Mouse (Mus musculus) hindbrain, embryonic 11.5 days (tissue): ENCODE results near the gene Retreg1. TPM values are rescaled to one million over a fixed set of nuclear protein-coding genes. Genes with fewer than 3 reads are reported as not detected.

Experiments used
- ATAC-seq: fragments of 200-750 bp; cut with Nextera tagmentation; 2 replicates; pipeline ENCODE4 v1.8.0; 2017; ENCODE audit warnings: mild to moderate bottlenecking, moderate TSS enrichment, moderate library complexity; ENCODE audit not compliant: low FRiP score
- DNase-seq: peaks from one replicate; pipeline ENCODE4 v3.0.0-alpha.2; 2015; ENCODE audit warnings: low spot score
- H3K27ac ChIP-seq: fragments of 300-500 bp; sonication (generic); 2 replicates; pipeline ENCODE4 v1.5.1; 2014; ENCODE audit warnings: mild to moderate bottlenecking, low read depth, low read length
- H3K27me3 ChIP-seq: fragments of 300-500 bp; sonication (generic); 2 replicates; pipeline ENCODE4 v1.6.1; 2014; ENCODE audit warnings: mild to moderate bottlenecking, low read length, moderate library complexity, mixed read lengths; ENCODE audit not compliant: control insufficient read depth, insufficient read depth
- H3K36me3 ChIP-seq: fragments of 300-500 bp; sonication (generic); 2 replicates; pipeline ENCODE4 v1.6.1; 2014; ENCODE audit warnings: mild to moderate bottlenecking, low read length, moderate library complexity, mixed read lengths; ENCODE audit not compliant: control insufficient read depth, insufficient read depth
- H3K4me1 ChIP-seq: fragments of 300-500 bp; sonication (generic); replicated peaks from 2 replicates; pipeline ENCODE4 v1.6.1; 2014; ENCODE audit warnings: low read length, mixed read lengths; ENCODE audit not compliant: control insufficient read depth, insufficient read depth
- H3K4me2 ChIP-seq: fragments of 300-500 bp; sonication (generic); replicated peaks from 2 replicates; pipeline ENCODE4 v1.6.1; 2014; ENCODE audit warnings: mild to moderate bottlenecking, low read depth, low read length
- H3K4me3 ChIP-seq: fragments of 300-500 bp; sonication (generic); 2 replicates; pipeline ENCODE4 v1.5.1; 2014; ENCODE audit warnings: low read depth, low read length
- H3K9ac ChIP-seq: fragments of 300-500 bp; sonication (generic); 2 replicates; pipeline ENCODE4 v1.6.1; 2014; ENCODE audit warnings: low read depth, low read length
- H3K9me3 ChIP-seq: fragments of 300-500 bp; sonication (generic); 2 replicates; pipeline ENCODE4 v1.6.1; 2016; ENCODE audit warnings: low read length; ENCODE audit not compliant: control insufficient read depth
- WGBS: fragments of 180-500 bp; shearing (Covaris S2); extraction: QIAGEN DNeasy Blood & Tissue Kit; methylation state at CpG from one replicate; pipeline ENCODE4 v1.1.7; 2014; 5-methylcytosine and 5-hydroxymethylcytosine counted together
- polyA plus RNA-seq: library from polyadenylated mRNA; unstranded; fragments of >200 nt; fragmentation: Nextera tagmentation; extraction: Ambion mirVana; gene quantifications from 2 replicates; pipeline ENCODE4 v1.2.1, GENCODE M21; 2014

Retreg1 gene
- polyA plus RNA-seq, 1 experiment from 2014 or later = 4.6 TPM

DNA sequence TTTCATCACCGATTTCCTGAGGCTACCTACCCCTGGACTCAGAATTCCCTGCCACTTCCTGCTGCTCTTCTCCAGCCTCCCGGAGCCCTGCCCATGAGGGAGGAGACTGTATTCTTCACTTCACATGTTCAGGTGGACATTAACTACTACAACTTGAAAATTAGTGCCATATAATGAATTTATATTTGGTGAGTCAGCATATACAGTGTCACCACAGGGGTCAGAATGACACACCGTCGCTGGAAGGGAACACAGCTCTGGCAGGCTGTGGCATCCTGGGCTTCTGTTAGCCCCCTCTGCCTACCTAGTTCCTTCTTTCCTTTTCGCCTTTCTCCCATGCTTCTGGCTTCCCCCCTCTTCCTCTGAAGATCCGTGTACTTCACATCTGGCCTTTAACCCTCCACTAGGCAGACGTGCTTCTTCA is 90.7 kb downstream of the Retreg1 start:
- Histone ChIP-seq H3K9me3 (no peaks in the 10 kb centered on the region), H3K27me3 (no peaks in the 10 kb centered on the region), H3K4me2 (no peak overlapping the region), H3K4me3 (no peak overlapping the region), H3K9ac (no peak overlapping the region), H3K27ac (no peak overlapping the region), H3K4me1 (no peaks in the 10 kb centered on the region), H3K36me3 (no peaks in the 10 kb centered on the region)
- ATAC-seq = no peak
- DNase-seq = no peak
- 65% methylated on average over 7 of the region's 7 CpGs for WGBS

DNA sequence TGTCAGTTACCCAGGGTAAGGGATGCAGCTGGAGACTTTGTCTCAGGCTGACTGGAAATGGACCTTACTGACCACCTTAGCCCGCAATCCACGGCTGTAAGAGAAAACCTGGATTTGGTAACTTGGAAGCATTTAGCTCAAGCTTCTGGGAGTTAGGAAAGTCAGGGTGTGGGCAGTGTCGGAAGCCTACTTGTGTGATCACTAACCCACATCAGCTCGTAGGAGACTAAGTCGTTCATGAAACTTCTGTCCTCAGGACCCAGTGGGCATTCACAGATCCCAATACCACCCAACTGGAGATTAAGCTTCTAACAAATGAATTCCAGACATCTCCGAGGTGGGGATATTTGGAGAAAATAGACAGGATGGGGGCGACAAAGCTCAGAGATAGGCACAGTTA is 91.4 kb downstream of the Retreg1 start:
- H3K4me2 ChIP-seq = no peak overlapping the region
- no peak for ATAC-seq
- no peaks in the 10 kb centered on the region for H3K9me3 ChIP-seq
- H3K27me3 ChIP-seq = no peaks in the 10 kb centered on the region
- DNase-seq = no peak
- H3K4me1 ChIP-seq = no peaks in the 10 kb centered on the region
- 89% methylated on average over 7 of the region's 7 CpGs for WGBS
- no peak overlapping the region for H3K4me3 ChIP-seq
- no peak overlapping the region for H3K27ac ChIP-seq
- no peaks in the 10 kb centered on the region for H3K36me3 ChIP-seq
- H3K9ac ChIP-seq = no peak overlapping the region

DNA sequence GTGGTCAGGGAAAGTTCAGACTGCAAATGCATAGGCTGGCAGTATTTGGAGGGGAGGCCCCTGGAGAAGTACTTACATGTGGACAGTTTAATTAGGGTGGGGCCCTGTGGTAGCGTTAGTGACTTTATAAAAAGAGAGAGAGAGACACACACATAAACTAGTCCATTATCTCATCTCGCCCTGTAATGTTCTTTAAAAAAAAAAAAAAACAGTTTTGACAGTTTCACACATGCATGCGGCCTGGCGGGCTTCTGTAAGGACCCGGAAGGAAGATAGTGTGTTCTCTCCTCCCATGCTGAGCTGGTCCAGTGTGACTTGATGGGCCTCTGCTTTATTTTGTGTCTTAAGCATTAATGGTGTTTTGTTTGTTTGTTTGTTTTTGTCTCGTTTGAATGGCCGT is 95.5 kb downstream of the Retreg1 start:
- no peak for DNase-seq
- ATAC-seq = no peak
- H3K27ac ChIP-seq = no peak overlapping the region
- H3K9ac ChIP-seq = no peak overlapping the region
- no peaks in the 10 kb centered on the region for H3K27me3 ChIP-seq
- no peak overlapping the region for H3K4me2 ChIP-seq
- no peak overlapping the region for H3K4me3 ChIP-seq
- no peaks in the 10 kb centered on the region; the same call in 1 of the 2 replicates for H3K4me1 ChIP-seq
- 89% methylated on average over 7 of the region's 7 CpGs for WGBS
- H3K9me3 ChIP-seq = no peaks in the 10 kb centered on the region
- H3K36me3 ChIP-seq = no peaks in the 10 kb centered on the region

DNA sequence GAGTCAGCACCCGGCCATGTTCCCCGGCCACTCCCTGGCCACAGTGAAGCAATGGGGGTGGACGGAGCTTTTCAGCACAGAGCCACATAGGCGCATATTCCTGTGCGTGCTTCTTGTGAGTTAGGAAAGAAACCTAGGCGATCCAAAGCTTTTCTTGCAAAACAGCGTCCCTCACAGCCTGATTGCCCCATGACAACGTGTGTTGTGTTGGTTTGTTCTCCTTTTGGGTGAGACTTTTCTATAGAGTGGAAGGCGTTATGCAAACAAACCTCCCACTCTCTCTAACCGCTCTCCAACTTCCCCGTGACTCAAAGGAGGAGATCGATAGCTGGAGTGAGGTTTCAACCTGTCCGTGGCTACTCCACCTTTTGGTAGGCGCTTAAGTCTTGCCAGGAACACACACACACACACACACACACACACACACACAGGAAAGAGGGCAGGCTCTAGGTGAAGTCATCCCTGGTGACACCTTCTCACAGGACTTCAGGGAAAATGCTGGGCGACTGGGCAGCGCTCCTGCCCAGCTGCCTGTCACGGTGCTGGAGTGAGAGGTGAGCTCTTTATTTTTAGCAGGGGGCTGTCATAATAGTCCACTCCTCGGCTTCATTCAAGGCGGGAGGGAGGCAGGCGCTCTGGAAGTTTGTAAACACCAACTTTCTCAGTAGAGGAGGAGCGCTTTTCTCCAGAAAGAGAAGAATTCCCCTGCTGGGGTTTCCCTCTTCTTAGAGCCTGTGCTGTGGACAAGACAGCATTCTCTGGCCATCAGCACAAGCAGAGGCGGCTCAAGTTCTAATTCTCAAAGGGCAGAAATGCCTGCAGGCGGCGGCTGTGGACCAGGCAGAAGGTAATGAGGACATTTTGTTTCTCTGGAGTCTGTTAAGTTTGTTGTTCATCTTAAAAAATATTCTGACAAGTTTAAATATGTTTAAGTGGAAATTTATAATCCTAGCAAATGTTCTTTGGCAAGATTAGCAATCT is 97.7 kb downstream of the Retreg1 start:
- Histone ChIP-seq H3K36me3 (no peaks in the 10 kb centered on the region), H3K4me3 (no peak overlapping the region), H3K9me3 (no peaks in the 10 kb centered on the region), H3K4me2 (peak overlapping the region; percentile 5; the same call in 1 of the 2 replicates), H3K27me3 (no peaks in the 10 kb centered on the region), H3K9ac (no peak overlapping the region), H3K4me1 (no peaks in the 10 kb centered on the region; the same call in 1 of the 2 replicates), H3K27ac (no peak overlapping the region)
- ATAC-seq (no peak), DNase-seq (no peak)
- WGBS = 35% methylated on average over 24 of the region's 24 CpGs

DNA sequence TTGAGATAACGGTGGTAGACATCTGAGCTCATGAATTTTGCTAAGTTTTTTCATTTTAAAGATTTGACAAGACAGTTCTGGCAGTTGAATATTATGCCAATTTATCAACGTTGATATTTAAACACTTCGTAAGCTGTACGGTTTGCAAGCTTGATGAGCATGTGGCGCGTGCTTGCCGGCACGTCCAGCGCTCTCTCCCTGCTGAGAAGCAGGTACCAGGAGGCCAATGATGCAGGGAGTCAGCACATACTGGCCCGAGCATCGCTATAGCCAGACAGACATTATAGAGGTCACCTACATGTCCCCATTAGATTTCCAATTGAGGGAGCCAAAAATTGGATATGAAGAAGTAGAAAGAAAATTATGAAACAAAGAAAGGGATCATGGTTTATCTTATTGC is 98.5 kb downstream of the Retreg1 start:
- ATAC-seq (no peak), DNase-seq (no peak)
- Histone ChIP-seq H3K4me1 (no peaks in the 10 kb centered on the region; the same call in 1 of the 2 replicates), H3K27me3 (no peaks in the 10 kb centered on the region), H3K4me3 (no peak overlapping the region), H3K9me3 (no peaks in the 10 kb centered on the region), H3K4me2 (no peak overlapping the region), H3K36me3 (no peaks in the 10 kb centered on the region), H3K27ac (no peak overlapping the region), H3K9ac (no peak overlapping the region)
- 89% methylated on average over 11 of the region's 11 CpGs for WGBS

DNA sequence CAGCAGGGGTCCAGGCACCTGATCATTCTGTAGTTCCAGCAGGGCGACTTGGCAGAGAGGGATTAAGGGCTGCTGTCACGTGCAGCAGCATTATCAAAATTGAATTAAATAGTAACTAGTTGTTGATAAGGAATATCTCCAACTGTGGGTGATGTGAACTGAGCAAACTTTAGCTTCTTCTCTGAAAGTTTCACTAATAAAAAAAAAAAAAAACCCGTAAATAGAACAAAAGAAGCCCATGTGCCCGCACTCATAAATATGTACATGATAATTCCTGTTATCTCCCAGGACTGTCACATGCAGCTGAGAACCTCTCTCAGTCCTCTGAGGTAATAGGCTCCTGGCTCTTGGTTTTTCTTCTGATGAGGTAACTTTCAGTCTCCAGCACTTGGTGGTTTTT is 99.4 kb downstream of the Retreg1 start:
- no peak for DNase-seq
- Histone ChIP-seq H3K4me2 (no peak overlapping the region), H3K36me3 (no peaks in the 10 kb centered on the region), H3K9me3 (no peaks in the 10 kb centered on the region), H3K27ac (no peak overlapping the region), H3K4me1 (no peaks in the 10 kb centered on the region; the same call in 1 of the 2 replicates), H3K27me3 (no peaks in the 10 kb centered on the region), H3K4me3 (no peak overlapping the region), H3K9ac (no peak overlapping the region)
- no peak for ATAC-seq
- WGBS = 77% methylated on average over 4 of the region's 4 CpGs

DNA sequence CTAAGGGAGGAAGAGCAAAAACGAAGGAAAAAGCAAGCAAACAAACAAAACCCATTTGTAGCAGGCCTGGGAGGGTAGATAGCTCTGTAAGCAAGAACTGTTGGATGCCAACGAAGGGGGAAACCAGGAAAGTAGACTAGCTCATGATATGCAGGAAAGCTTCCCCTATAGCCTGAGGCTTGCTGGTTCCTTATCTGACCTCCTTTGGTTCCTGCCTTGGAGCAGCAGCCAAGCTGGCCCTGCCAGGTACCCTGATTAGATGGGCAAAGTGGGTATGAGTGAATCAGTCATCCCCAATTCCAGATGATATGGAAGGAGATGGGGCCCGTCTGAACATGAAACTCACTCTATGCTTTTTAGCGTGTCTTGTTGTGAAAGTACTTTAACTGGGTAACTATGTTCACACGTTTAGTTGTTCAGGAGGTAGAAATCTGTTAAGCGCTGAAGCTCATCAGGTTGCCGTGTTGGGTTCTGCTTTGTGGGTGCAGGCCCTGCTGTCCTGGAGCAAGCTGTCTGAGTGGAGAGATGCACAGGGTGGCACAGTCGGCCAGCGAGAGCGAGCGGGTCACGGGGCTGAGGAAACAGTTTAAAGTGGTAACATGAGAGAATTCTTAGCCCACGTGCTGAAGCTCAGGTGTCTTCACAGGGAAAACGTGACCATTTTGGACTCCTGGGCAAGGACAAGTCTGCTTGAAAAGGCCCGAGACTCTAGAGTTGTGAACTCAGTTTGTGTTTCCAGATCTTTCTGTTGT is 100.6 kb downstream of the Retreg1 start:
- Histone ChIP-seq H3K9me3 (no peaks in the 10 kb centered on the region), H3K4me2 (no peak overlapping the region), H3K9ac (no peak overlapping the region), H3K36me3 (no peaks in the 10 kb centered on the region), H3K4me1 (no peaks in the 10 kb centered on the region; the same call in 1 of the 2 replicates), H3K4me3 (no peak overlapping the region), H3K27me3 (no peaks in the 10 kb centered on the region), H3K27ac (no peak overlapping the region)
- 90% methylated on average over 15 of the region's 15 CpGs for WGBS
- ATAC-seq (no peak), DNase-seq (no peak)

DNA sequence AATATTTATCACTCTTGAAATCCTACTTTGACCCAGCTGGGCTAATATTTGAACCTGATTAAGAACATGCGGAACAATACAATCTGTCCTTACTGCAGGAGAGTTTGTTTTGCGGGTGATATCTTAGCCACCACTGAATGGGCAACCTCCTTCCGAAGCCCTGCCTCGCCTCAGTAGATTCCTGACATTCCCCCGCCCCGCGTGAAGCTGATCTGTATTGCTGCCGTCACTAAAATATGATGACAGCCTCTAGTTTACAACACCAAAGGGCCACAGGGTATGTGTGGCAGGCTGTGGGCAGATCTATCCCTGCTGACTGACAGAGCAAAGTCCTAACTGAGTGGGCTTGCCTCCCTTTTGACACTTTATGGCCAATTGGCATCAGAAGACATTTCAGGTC is 102.2 kb downstream of the Retreg1 start:
- H3K9ac ChIP-seq = no peak overlapping the region
- no peaks in the 10 kb centered on the region for H3K36me3 ChIP-seq
- H3K27ac ChIP-seq = no peak overlapping the region
- H3K4me3 ChIP-seq = no peak overlapping the region
- no peak overlapping the region for H3K4me2 ChIP-seq
- DNase-seq = no peak
- 81% methylated on average over 8 of the region's 8 CpGs for WGBS
- H3K4me1 ChIP-seq = no peaks in the 10 kb centered on the region; the same call in 1 of the 2 replicates
- no peak for ATAC-seq
- H3K9me3 ChIP-seq = no peaks in the 10 kb centered on the region
- H3K27me3 ChIP-seq = no peaks in the 10 kb centered on the region
